Mouse (Mus musculus): ENCODE data around the gene Oog2. TPM values are rescaled to one million over a fixed set of nuclear protein-coding genes. Genes with fewer than 3 reads are reported as not detected.
"Not testable (repeated sequence)": the region's sequence is repeated elsewhere in the genome, so short reads cannot be mapped to it uniquely, and the experiment has no call there.

The Oog2 gene
- total RNA-seq (2021): not detected

GRCm38 (mm10) chr4:144190419-144190818 lies at the start of gene Oog2:
Oog2 (plus strand) TSS chr4:144190719.
- DNase-seq: no peak

GRCm38 (mm10) chr4:144162563-144162962 lies 28.0 kb upstream of the Oog2 start, which contains the start of gene Oog3:
Oog3 (minus strand) TSS chr4:144162663.
- DNase-seq: no peak

- DNase-seq: not testable (repeated sequence)
Observed at GRCm38 (mm10) chr4:144213218-144213617, 22.7 kb downstream of the Oog2 start, which contains the start of gene C87977. C87977 (minus strand) TSS chr4:144213318.

Other genes starting within 250 kb of the Oog2 start
- gene Pramef25, start 239.7 kb upstream of the Oog2 start, total RNA-seq (2021): not detected
- not detected for gene Gm13101, start 223.8 kb upstream of the Oog2 start, total RNA-seq (2021)
- gene Pramef17, start 196.3 kb upstream of the Oog2 start, total RNA-seq (2021): not detected
- not detected for gene Pramel4, start 131.6 kb upstream of the Oog2 start, total RNA-seq (2021)
- not detected for gene Gm13102, start 84.2 kb upstream of the Oog2 start, total RNA-seq (2021)
- not detected for gene Oog3, start 28.1 kb upstream of the Oog2 start, total RNA-seq (2021)
- not detected for gene C87977, start 22.6 kb downstream of the Oog2 start, total RNA-seq (2021)
- gene Pramel5, start 89.8 kb downstream of the Oog2 start, total RNA-seq (2021): not detected
- not detected for gene Gm13128, start 139.5 kb downstream of the Oog2 start, total RNA-seq (2021)
- gene Gm13119, start 167.2 kb downstream of the Oog2 start, total RNA-seq (2021): not detected
- gene Pramef20, start 187.2 kb downstream of the Oog2 start, total RNA-seq (2021): not detected
- gene Pramef12, start 217.7 kb downstream of the Oog2 start, total RNA-seq (2021): not detected
- gene 1700012P22Rik, start 248.1 kb downstream of the Oog2 start, total RNA-seq (2021): not detected